Mouse (Mus musculus): Measurements from ENCODE around the gene Slc15a4. TPM values are rescaled to one million over a fixed set of nuclear protein-coding genes. Genes with fewer than 3 reads are reported as not detected.

The Slc15a4 gene
- polyA plus RNA-seq, 1 experiment from 2014 or later, result 35.2 TPM

GRCm38 (mm10) chr5:127639635-127640034 is 6.9 kb upstream of the Slc15a4 start:
- 94% methylated on average over 13 of the region's 13 CpGs for WGBS

GRCm38 (mm10) chr5:127639067-127639605 is 6.4 kb upstream of the Slc15a4 start:
- no peaks in the 10 kb centered on the region for H3K27me3 ChIP-seq
- H3K4me3 ChIP-seq, result no peak overlapping the region
- no peak overlapping the region for H3K27ac ChIP-seq (replicated peaks)
- H3K36me3 ChIP-seq, result no peaks in the 10 kb centered on the region
- no peak overlapping the region for H3K4me2 ChIP-seq
- no peak overlapping the region for H3K9ac ChIP-seq
- H3K9me3 ChIP-seq, result no peaks in the 10 kb centered on the region
- 80% methylated on average over 6 of the region's 6 CpGs for WGBS
- no peaks in the 10 kb centered on the region for H3K4me1 ChIP-seq (replicated peaks)
- ATAC-seq (ENCODE audit: low FRiP score, low read depth), result no peak

More at GRCm38 (mm10) chr5:127639635-127640034, 6.9 kb upstream of the Slc15a4 start:
- Histone ChIP-seq H3K4me1 (replicated peaks) (no peaks in the 10 kb centered on the region), H3K27me3 (no peaks in the 10 kb centered on the region), H3K27ac (replicated peaks) (no peak overlapping the region), H3K36me3 (0 out of 2 replicates have a peak, but pooled peaks cover under 1% of the 10 kb centered on the region), H3K9ac (no peak overlapping the region), H3K4me3 (no peak overlapping the region), H3K9me3 (no peaks in the 10 kb centered on the region), H3K4me2 (no peak overlapping the region)
- ATAC-seq (ENCODE audit: low FRiP score, low read depth), result no peak

GRCm38 (mm10) chr5:127638177-127638576 is 5.5 kb upstream of the Slc15a4 start:
- no peak overlapping the region for H3K4me3 ChIP-seq
- H3K36me3 ChIP-seq, result no peaks in the 10 kb centered on the region
- WGBS, result 92% methylated on average over 2 of the region's 2 CpGs
- no peaks in the 10 kb centered on the region for H3K4me1 ChIP-seq (replicated peaks)
- H3K4me2 ChIP-seq, result no peak overlapping the region
- no peak overlapping the region for H3K27ac ChIP-seq (replicated peaks)
- no peak overlapping the region for H3K9ac ChIP-seq
- no peaks in the 10 kb centered on the region for H3K27me3 ChIP-seq
- ATAC-seq (ENCODE audit: low FRiP score, low read depth), result no peak
- no peaks in the 10 kb centered on the region for H3K9me3 ChIP-seq

- Histone ChIP-seq H3K4me2 (no peak overlapping the region), H3K9me3 (no peaks in the 10 kb centered on the region), H3K4me1 (replicated peaks) (no peaks in the 10 kb centered on the region), H3K36me3 (no peaks in the 10 kb centered on the region), H3K27me3 (no peaks in the 10 kb centered on the region), H3K4me3 (no peak overlapping the region), H3K27ac (replicated peaks) (no peak overlapping the region), H3K9ac (no peak overlapping the region)
- no peak for ATAC-seq (ENCODE audit: low FRiP score, low read depth)
- WGBS, result 70% methylated on average over 4 of the region's 4 CpGs
Observed at GRCm38 (mm10) chr5:127637622-127638021, 4.9 kb upstream of the Slc15a4 start.

GRCm38 (mm10) chr5:127633666-127634065 is 969 bp upstream of the Slc15a4 start:
- H3K4me3 ChIP-seq, result no peak overlapping the region
- no peak overlapping the region for H3K4me2 ChIP-seq
- WGBS, result 93% methylated on average over 7 of the region's 7 CpGs
- no peaks in the 10 kb centered on the region for H3K9me3 ChIP-seq
- H3K4me1 ChIP-seq (replicated peaks), result peaks cover 13% of the 10 kb centered on the region
- no peak overlapping the region for H3K27ac ChIP-seq (replicated peaks)
- ATAC-seq (ENCODE audit: low FRiP score, low read depth), result no peak
- no peaks in the 10 kb centered on the region for H3K36me3 ChIP-seq
- no peak overlapping the region for H3K9ac ChIP-seq
- no peaks in the 10 kb centered on the region for H3K27me3 ChIP-seq

GRCm38 (mm10) chr5:127633188-127633587 is 491 bp upstream of the Slc15a4 start:
- Histone ChIP-seq H3K36me3 (no peaks in the 10 kb centered on the region), H3K9ac (0 out of 2 replicates have a peak overlapping the region, but pooled peaks have one; percentile 73), H3K4me2 (peak overlapping the region; percentile 98), H3K27ac (replicated peaks) (no peak overlapping the region), H3K27me3 (no peaks in the 10 kb centered on the region), H3K9me3 (no peaks in the 10 kb centered on the region), H3K4me1 (replicated peaks) (peaks cover 13% of the 10 kb centered on the region), H3K4me3 (peak overlapping the region; percentile 74)
- 32% methylated on average over 4 of the region's 4 CpGs for whole genome bisulfite sequencing
- ATAC-seq (ENCODE audit: low FRiP score, low read depth), result no peak

GRCm38 (mm10) chr5:127631671-127632070 is 1.0 kb downstream of the Slc15a4 start:
- H3K27ac ChIP-seq (replicated peaks), result no peak overlapping the region
- peak overlapping the region; percentile 73 for H3K9ac ChIP-seq
- H3K4me3 ChIP-seq, result peak overlapping the region; percentile 74
- no peaks in the 10 kb centered on the region for H3K27me3 ChIP-seq
- H3K4me1 ChIP-seq (replicated peaks), result peaks cover 13% of the 10 kb centered on the region
- peak overlapping the region; percentile 98 for H3K4me2 ChIP-seq
- no peaks in the 10 kb centered on the region for H3K9me3 ChIP-seq
- ATAC-seq (ENCODE audit: low FRiP score, low read depth), result peak; percentile 19; the same call in 1 of the 2 replicates
- WGBS, result 16% methylated on average over 5 of the region's 5 CpGs
- no peaks in the 10 kb centered on the region for H3K36me3 ChIP-seq

GRCm38 (mm10) chr5:127627242-127627641 is 5.5 kb downstream of the Slc15a4 start:
- 90% methylated on average over 12 of the region's 12 CpGs for WGBS
- H3K4me1 ChIP-seq (replicated peaks), result peaks cover 11% of the 10 kb centered on the region

GRCm38 (mm10) chr5:127624427-127625213 is 8.1 kb downstream of the Slc15a4 start:
- H3K27ac ChIP-seq (replicated peaks), result no peak overlapping the region
- no peaks in the 10 kb centered on the region for H3K36me3 ChIP-seq
- no peaks in the 10 kb centered on the region for H3K27me3 ChIP-seq
- ATAC-seq (ENCODE audit: low FRiP score, low read depth), result no peak
- H3K9ac ChIP-seq, result no peak overlapping the region
- 86% methylated on average over 10 of the region's 10 CpGs for WGBS
- no peak overlapping the region for H3K4me3 ChIP-seq
- no peaks in the 10 kb centered on the region for H3K4me1 ChIP-seq (replicated peaks)
- H3K9me3 ChIP-seq, result no peaks in the 10 kb centered on the region
- no peak overlapping the region for H3K4me2 ChIP-seq

More at GRCm38 (mm10) chr5:127627242-127627641, 5.5 kb downstream of the Slc15a4 start:
- no peak for ATAC-seq (ENCODE audit: low FRiP score, low read depth)
- H3K4me3 ChIP-seq, result no peak overlapping the region
- no peaks in the 10 kb centered on the region for H3K36me3 ChIP-seq
- no peaks in the 10 kb centered on the region for H3K27me3 ChIP-seq
- no peaks in the 10 kb centered on the region for H3K9me3 ChIP-seq
- no peak overlapping the region for H3K9ac ChIP-seq
- H3K27ac ChIP-seq (replicated peaks), result no peak overlapping the region
- no peak overlapping the region for H3K4me2 ChIP-seq

- Histone ChIP-seq H3K9me3 (no peaks in the 10 kb centered on the region), H3K27me3 (no peaks in the 10 kb centered on the region), H3K4me1 (replicated peaks) (peaks cover 4% of the 10 kb centered on the region), H3K27ac (replicated peaks) (no peak overlapping the region), H3K4me3 (no peak overlapping the region), H3K36me3 (no peaks in the 10 kb centered on the region), H3K9ac (no peak overlapping the region), H3K4me2 (no peak overlapping the region)
- no peak for ATAC-seq (ENCODE audit: low FRiP score, low read depth)
- 79% methylated on average over 10 of the region's 10 CpGs for WGBS
Observed at GRCm38 (mm10) chr5:127621108-127621507, 11.6 kb downstream of the Slc15a4 start.

GRCm38 (mm10) chr5:127620371-127620770 is 12.3 kb downstream of the Slc15a4 start:
- Histone ChIP-seq H3K27me3 (no peaks in the 10 kb centered on the region), H3K9me3 (no peaks in the 10 kb centered on the region), H3K36me3 (no peaks in the 10 kb centered on the region), H3K4me2 (no peak overlapping the region), H3K4me1 (replicated peaks) (peaks cover 11% of the 10 kb centered on the region), H3K27ac (replicated peaks) (no peak overlapping the region), H3K4me3 (no peak overlapping the region), H3K9ac (no peak overlapping the region)
- ATAC-seq (ENCODE audit: low FRiP score, low read depth), result no peak
- 89% methylated on average over 8 of the region's 8 CpGs for WGBS

- no peaks in the 10 kb centered on the region for H3K27me3 ChIP-seq
- H3K36me3 ChIP-seq, result no peaks in the 10 kb centered on the region
- H3K4me2 ChIP-seq, result no peak overlapping the region
- H3K9ac ChIP-seq, result no peak overlapping the region
- WGBS, result 80% methylated on average over 3 of the region's 3 CpGs
- H3K4me1 ChIP-seq (replicated peaks), result peaks cover 26% of the 10 kb centered on the region
- H3K9me3 ChIP-seq, result no peaks in the 10 kb centered on the region
- ATAC-seq (ENCODE audit: low FRiP score, low read depth), result no peak
- no peak overlapping the region for H3K4me3 ChIP-seq
- no peak overlapping the region for H3K27ac ChIP-seq (replicated peaks)
Observed at GRCm38 (mm10) chr5:127618834-127619233, 13.9 kb downstream of the Slc15a4 start.

Measured in hindbrain, embryonic 15.5 days (tissue).